17 mouse cellular contexts compared by ENCODE assay signal in genomic region chr13:110580166-110580565, GRCm38 (mm10).
"Had no signal": no experiment of that assay in that cellular context is flagged by ENCODE, and none has a peak within 500 bp of the region (broad histone marks: within the 10 kb centered on the region; RNA-seq: fewer than 3 reads in every experiment).

No protein-coding gene starts in this region.

- H3K4me2 ChIP-seq: lung, embryonic 15.5 days; midbrain, embryonic 11.5 days; midbrain, embryonic 13.5 days; midbrain, embryonic 15.5 days; neural tube, embryonic 12.5 days; stomach, embryonic 15.5 days had no signal

- H3K36me3 ChIP-seq: lung, embryonic 15.5 days; midbrain, embryonic 13.5 days; midbrain, embryonic 15.5 days; neural tube, embryonic 12.5 days; stomach, embryonic 15.5 days had no signal

- H3K27me3 ChIP-seq: lung, embryonic 15.5 days; megakaryocyte, embryonic 14.5 days; midbrain, embryonic 13.5 days; midbrain, embryonic 15.5 days; neural tube, embryonic 12.5 days; stomach, embryonic 15.5 days had no signal

- H3K4me1 ChIP-seq: lung, embryonic 15.5 days; megakaryocyte, embryonic 14.5 days; neural tube, embryonic 12.5 days; stomach, embryonic 15.5 days had no signal

- DNase-seq: lung, adult 2 months; lung, postnatal 14 days; lung, postnatal 36 days; right cerebral cortex, postnatal 14 days; thymus, adult 2 months; thymus, postnatal 25 days; thymus, postnatal 4 days had no signal

- ATAC-seq: lung, postnatal 0 days; midbrain, embryonic 13.5 days; midbrain, embryonic 15.5 days had no signal

- H3K27ac ChIP-seq: lung, embryonic 15.5 days; macrophage; midbrain, embryonic 13.5 days; midbrain, embryonic 15.5 days; neural tube, embryonic 12.5 days; stomach, postnatal 0 days had no signal

- H3K9me3 ChIP-seq: lung, embryonic 15.5 days; megakaryocyte, embryonic 14.5 days; midbrain, embryonic 13.5 days; midbrain, embryonic 15.5 days; neural tube, embryonic 12.5 days; stomach, embryonic 15.5 days had no signal

- H3K9ac ChIP-seq: lung, embryonic 15.5 days; midbrain, embryonic 13.5 days; midbrain, embryonic 15.5 days; neural tube, embryonic 12.5 days; stomach, embryonic 15.5 days had no signal

- H3K4me3 ChIP-seq: lung, embryonic 15.5 days; megakaryocyte, embryonic 14.5 days; midbrain, embryonic 13.5 days; midbrain, embryonic 15.5 days; neural tube, embryonic 12.5 days; stomach, embryonic 15.5 days had no signal
